Mouse (Mus musculus) hindbrain, embryonic 12.5 days (tissue): Measurements from ENCODE around the gene Bglap3. TPM values are rescaled to one million over a fixed set of nuclear protein-coding genes. Genes with fewer than 3 reads are reported as not detected.
A peak's percentile ranks its signal among the peaks of the same experiment; 100 is the strongest.
"Not testable (repeated sequence)": the region's sequence is repeated elsewhere in the genome, so short reads cannot be mapped to it uniquely, and the experiment has no call there.

Experiments
- ATAC-seq: fragments of 200-750 bp; cut with Nextera tagmentation; 2 replicates; pipeline ENCODE4 v1.8.0; 2017; ENCODE audit warnings: moderate TSS enrichment; ENCODE audit not compliant: low FRiP score
- H3K27ac ChIP-seq: fragments of 300-500 bp; sonication (generic); 2 replicates; pipeline ENCODE4 v1.5.1; 2016; ENCODE audit warnings: mild to moderate bottlenecking
- H3K27me3 ChIP-seq: fragments of 300-500 bp; sonication (generic); 2 replicates; pipeline ENCODE4 v1.6.1; 2016; ENCODE audit warnings: mild to moderate bottlenecking
- H3K36me3 ChIP-seq: fragments of 300-500 bp; sonication (generic); 2 replicates; pipeline ENCODE4 v1.6.1; 2016; ENCODE audit warnings: mild to moderate bottlenecking
- H3K4me1 ChIP-seq: fragments of 300-500 bp; sonication (generic); 2 replicates; pipeline ENCODE4 v1.6.1; 2016
- H3K4me2 ChIP-seq: fragments of 300-500 bp; sonication (generic); replicated peaks from 2 replicates; pipeline ENCODE4 v1.6.1; 2016; ENCODE audit warnings: mild to moderate bottlenecking
- H3K4me3 ChIP-seq: fragments of 300-500 bp; sonication (generic); 2 replicates; pipeline ENCODE4 v1.5.1; 2016; ENCODE audit warnings: mild to moderate bottlenecking
- H3K9ac ChIP-seq: fragments of 300-500 bp; sonication (generic); 2 replicates; pipeline ENCODE4 v1.6.1; 2016; ENCODE audit warnings: mild to moderate bottlenecking, moderate library complexity
- H3K9me3 ChIP-seq: fragments of 300-500 bp; sonication (generic); replicated peaks from 2 replicates; pipeline ENCODE4 v1.6.1; 2016; ENCODE audit warnings: mild to moderate bottlenecking
- WGBS: fragments of 180-500 bp; shearing (Covaris S2); methylation state at CpG from one replicate; pipeline ENCODE4 v1.1.7; 2016; 5-methylcytosine and 5-hydroxymethylcytosine counted together
- polyA plus RNA-seq: library from polyadenylated mRNA; unstranded; fragments of >200 nt; fragmentation: Nextera tagmentation; extraction: Ambion mirVana; gene quantifications from 2 replicates; pipeline ENCODE4 v1.2.1, GENCODE M21; 2016

The Bglap3 gene
- polyA plus RNA-seq, 1 experiment from 2014 or later: not detected

DNA sequence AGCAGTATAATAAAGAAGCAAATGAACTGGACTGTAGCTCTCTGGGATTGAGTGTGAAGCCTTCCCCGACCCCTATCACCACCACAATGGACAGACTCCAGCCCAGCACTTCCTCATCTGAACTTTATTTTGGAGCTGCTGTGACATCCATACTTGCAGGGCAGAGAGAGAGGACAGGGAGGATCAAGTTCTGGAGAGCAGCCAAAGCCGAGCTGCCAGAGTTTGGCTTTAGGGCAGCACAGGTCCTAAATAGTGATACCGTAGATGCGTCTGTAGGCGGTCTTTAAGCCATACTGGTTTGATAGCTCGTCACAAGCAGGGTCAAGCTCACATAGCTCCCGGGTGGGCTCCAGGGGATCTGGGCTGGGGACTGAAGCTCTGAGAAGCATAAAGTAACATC lies 4.0 kb downstream of the Bglap3 start:
- H3K4me3 ChIP-seq, ATAC-seq, H3K9me3 ChIP-seq, H3K4me2 ChIP-seq, H3K36me3 ChIP-seq, H3K9ac ChIP-seq, H3K27ac ChIP-seq: not testable (repeated sequence)
- Histone ChIP-seq H3K27me3 (peaks cover 22% of the 10 kb centered on the region), H3K4me1 (peaks cover 15% of the 10 kb centered on the region)
- WGBS: 84% methylated on average over 7 of the region's 7 CpGs

DNA sequence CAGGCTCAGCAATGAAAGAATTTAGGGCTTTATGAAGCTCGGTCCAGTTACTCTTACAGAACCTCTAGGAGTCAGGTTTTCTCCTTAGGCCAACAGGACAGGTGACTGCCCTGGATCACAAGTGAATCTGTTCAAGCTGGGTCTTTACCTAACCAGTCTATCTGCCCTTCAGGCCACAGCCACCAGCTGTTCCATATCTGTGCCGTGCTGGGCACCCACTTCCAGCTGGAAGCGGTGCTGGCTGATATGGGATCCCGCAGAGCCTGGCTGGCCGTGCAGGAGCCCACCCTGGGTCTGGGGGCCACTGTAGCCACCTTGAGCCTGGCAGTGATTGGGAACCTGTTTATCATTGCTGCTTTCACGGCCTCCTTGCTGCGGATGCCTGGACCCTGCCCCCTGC lies 5.0 kb downstream of the Bglap3 start:
- not testable (repeated sequence) for H3K9me3 ChIP-seq, H3K4me2 ChIP-seq, H3K36me3 ChIP-seq, H3K27ac ChIP-seq, H3K4me3 ChIP-seq, H3K9ac ChIP-seq
- peaks cover 22% of the 10 kb centered on the region for H3K27me3 ChIP-seq
- WGBS: 47% methylated on average over 4 of the region's 7 CpGs
- H3K4me1 ChIP-seq: peaks cover 15% of the 10 kb centered on the region
- peak; percentile 47; the same call in 1 of the 2 replicates for ATAC-seq

DNA sequence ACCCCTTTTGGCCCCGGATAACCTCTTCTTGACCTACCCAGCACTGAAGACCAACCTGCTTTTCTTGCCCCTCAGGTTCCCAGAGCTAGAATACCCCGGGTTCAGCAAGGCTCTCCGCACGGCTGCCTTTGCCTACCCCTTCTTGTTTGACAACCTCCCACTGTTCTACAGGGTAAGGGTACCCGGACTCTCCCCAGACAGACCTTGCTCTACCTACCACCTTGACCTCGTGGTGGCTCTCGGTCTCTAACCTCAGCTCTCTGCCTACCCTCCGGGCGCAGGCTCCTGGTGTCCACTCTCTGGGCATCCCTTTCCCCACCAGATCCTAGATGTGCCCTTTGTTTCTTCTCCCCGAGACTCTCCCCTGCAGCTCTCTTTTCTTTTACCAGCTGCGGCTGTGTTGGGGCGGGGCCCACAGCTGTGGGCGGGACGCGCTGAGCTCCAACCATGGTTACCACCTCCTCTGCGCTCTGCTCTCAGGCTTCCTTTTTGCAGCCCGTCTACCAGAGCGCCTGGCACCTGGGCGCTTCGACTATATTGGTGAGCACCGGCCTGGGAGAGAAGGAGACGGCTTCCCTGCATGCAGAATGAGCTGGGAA lies 5.6 kb downstream of the Bglap3 start:
- ATAC-seq: peak; percentile 90
- Histone ChIP-seq H3K4me1 (peaks cover 15% of the 10 kb centered on the region), H3K36me3 (peaks cover 12% of the 10 kb centered on the region), H3K4me3 (peak overlapping the region; percentile 24), H3K4me2 (peak overlapping the region; percentile 47), H3K27me3 (peaks cover 22% of the 10 kb centered on the region), H3K27ac (peak overlapping the region; percentile 72)
- not testable (repeated sequence) for H3K9me3 ChIP-seq, H3K9ac ChIP-seq
- 1% methylated on average over 20 of the region's 22 CpGs for WGBS

DNA sequence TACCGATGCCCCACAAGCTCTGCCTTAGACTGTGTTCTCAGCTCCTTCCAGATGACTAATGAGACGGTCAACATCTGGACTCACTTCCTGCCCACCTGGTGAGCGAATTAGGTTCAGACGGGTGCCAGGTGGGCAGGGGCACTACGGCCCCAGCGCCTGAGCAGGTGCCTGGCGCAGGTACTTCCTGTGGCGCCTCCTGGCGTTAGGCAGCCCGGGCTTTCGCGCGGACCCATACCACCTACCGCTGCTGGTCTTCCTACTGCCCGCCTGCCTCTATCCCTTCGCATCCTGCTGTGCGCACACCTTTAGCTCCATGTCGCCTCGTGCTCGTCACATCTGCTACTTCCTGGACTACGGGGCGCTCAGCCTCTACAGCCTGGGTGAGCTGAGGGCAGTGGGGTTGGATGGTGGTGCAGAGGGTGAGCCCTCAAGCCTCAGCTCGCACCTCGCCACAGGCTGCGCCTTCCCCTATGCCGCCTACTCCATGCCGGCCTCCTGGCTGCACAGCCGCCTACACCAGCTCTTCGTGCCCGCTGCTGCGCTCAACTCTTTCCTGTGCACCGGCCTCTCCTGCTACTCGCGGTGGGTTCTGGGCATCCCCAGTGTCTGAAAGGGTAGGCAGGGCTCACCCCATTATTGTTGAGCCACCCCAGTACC lies 6.7 kb downstream of the Bglap3 start:
- Histone ChIP-seq H3K9ac (no peak overlapping the region), H3K9me3 (peaks cover 8% of the 10 kb centered on the region), H3K4me1 (peaks cover 15% of the 10 kb centered on the region), H3K4me3 (no peak overlapping the region), H3K36me3 (peaks cover 23% of the 10 kb centered on the region), H3K4me2 (peak overlapping the region; percentile 14), H3K27me3 (peaks cover 22% of the 10 kb centered on the region), H3K27ac (no peak overlapping the region)
- no peak for ATAC-seq
- 42% methylated on average over 34 of the region's 34 CpGs for WGBS

DNA sequence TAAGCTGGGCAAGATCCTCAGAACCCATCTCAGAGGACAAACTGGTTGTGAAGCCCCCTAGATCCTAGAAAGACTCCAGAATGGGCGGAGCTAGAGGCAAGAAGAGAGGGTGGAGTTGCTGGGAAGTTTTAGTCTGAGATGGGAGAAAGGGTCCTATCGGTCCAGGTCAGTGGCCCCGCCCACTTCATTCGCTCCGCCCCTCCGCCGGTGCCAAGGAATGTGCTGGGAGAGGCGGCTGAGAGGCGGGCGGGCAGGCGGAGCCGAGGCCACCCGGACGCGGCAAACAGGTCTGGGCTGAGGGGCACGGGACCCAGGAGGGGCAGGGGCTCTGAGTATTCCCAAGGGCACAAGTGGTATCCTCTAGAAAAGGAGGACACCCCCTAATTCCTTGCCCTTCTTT lies 8.2 kb downstream of the Bglap3 start, which contains the start of gene Paqr6:
Paqr6 (plus strand) TSS at position 248 of the 400 bp plus-strand sequence.
- 2% methylated on average over 16 of the region's 16 CpGs for WGBS
- H3K4me3 ChIP-seq: no peak within 1 kb of the TSS
- peaks cover 38% of the 10 kb centered on the region for H3K36me3 ChIP-seq
- H3K27me3 ChIP-seq: peaks cover 22% of the 10 kb centered on the region
- no peaks in the 10 kb centered on the region for H3K9me3 ChIP-seq
- H3K9ac ChIP-seq: no peak within 1 kb of the TSS
- ATAC-seq: no peak
- H3K4me2 ChIP-seq: peak within 1 kb of the TSS; percentile 22
- peaks cover 25% of the 10 kb centered on the region for H3K4me1 ChIP-seq
- no peak within 1 kb of the TSS; the same call in 1 of the 2 replicates for H3K27ac ChIP-seq

DNA sequence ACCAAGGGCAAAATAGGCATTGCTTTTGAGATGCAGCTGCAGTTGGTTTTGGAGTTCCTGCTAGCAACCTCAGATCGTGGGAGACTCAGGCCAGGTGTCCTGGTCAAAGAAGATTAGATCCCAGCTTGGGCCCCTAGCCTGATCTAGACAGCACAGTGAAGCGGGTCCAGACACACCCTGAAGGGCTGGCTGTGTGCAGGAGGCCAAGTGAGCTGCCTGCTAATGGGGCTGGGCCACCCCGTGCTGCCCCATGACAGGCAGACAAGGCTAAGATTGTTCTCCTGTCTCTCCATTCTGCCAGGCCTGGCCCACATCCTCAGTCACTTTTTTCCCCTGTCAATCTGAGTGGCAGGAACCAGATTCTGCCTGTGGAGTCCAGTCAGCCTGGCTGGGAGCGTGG lies 8.8 kb downstream of the Bglap3 start:
- Histone ChIP-seq H3K27me3 (peaks cover 22% of the 10 kb centered on the region), H3K9ac (no peak overlapping the region), H3K36me3 (peaks cover 44% of the 10 kb centered on the region), H3K27ac (no peak overlapping the region), H3K4me2 (no peak overlapping the region), H3K4me1 (peaks cover 30% of the 10 kb centered on the region), H3K4me3 (no peak overlapping the region), H3K9me3 (no peaks in the 10 kb centered on the region)
- WGBS: 46% methylated on average over 4 of the region's 4 CpGs
- no peak for ATAC-seq

DNA sequence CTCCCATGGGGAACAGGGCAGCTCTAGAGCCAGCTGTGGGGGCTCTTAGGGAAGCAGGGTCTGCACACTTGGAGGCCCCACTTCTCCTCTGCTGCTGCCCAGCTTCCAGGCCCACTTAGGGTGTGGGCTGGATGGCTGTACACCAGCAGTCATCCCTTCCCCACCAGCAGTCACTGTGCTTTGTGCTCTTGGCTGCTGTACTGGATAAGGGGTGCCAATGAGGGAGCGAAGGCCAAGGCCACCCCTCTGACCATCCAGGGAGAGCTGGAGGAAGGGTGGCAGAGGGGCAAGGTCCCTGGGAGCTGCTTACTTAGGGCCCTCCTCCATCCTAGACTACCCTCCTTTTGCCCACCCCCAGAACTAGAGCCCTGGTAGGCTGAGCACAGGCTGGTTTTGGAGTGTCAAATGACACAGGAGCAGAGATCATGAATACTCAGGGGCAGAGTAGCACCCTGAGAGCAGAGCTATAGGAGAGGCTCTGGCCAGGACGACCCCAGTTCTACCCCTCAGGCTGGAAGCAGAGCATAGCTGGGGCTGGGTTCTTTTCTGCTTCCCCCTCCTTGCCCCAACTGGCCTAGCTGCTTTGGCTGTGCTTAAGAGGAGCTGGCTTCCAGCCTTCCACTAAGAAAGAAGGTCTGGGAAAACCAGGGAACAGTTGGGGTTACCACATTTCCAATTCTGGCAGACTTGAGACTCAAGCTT lies 10.8 kb downstream of the Bglap3 start:
- Histone ChIP-seq H3K9me3 (no peaks in the 10 kb centered on the region), H3K4me1 (peaks cover 30% of the 10 kb centered on the region), H3K4me3 (no peak overlapping the region), H3K36me3 (peaks cover 62% of the 10 kb centered on the region), H3K27me3 (peaks cover 22% of the 10 kb centered on the region), H3K4me2 (no peak overlapping the region), H3K9ac (no peak overlapping the region), H3K27ac (no peak overlapping the region)
- 88% methylated on average over 2 of the region's 2 CpGs for WGBS
- no peak for ATAC-seq

DNA sequence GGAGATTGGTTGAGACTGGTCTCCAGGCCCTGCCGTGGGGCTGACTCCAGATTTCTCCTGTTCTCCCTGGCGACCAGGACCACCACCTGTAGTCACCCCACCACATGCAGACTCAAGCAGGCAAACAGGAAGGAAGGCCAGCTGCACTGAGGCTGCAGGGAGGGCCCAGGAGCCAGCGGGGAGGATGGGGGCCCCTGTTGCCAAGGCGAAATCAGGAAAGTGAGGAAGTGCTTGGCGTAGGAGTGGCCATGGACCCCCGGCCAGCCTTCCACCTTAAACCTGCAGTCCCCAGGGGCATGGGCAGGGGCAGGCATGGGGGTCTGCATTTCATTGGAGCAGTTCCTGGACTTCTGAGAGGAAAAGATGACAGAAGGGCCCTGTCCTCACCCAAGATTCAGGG lies 11.4 kb downstream of the Bglap3 start:
- Histone ChIP-seq H3K9me3 (no peaks in the 10 kb centered on the region), H3K27ac (no peak overlapping the region), H3K36me3 (peaks cover 68% of the 10 kb centered on the region), H3K4me3 (no peak overlapping the region), H3K9ac (no peak overlapping the region), H3K4me1 (peaks cover 30% of the 10 kb centered on the region), H3K4me2 (no peak overlapping the region), H3K27me3 (peaks cover 20% of the 10 kb centered on the region)
- no peak for ATAC-seq
- 78% methylated on average over 6 of the region's 6 CpGs for WGBS

DNA sequence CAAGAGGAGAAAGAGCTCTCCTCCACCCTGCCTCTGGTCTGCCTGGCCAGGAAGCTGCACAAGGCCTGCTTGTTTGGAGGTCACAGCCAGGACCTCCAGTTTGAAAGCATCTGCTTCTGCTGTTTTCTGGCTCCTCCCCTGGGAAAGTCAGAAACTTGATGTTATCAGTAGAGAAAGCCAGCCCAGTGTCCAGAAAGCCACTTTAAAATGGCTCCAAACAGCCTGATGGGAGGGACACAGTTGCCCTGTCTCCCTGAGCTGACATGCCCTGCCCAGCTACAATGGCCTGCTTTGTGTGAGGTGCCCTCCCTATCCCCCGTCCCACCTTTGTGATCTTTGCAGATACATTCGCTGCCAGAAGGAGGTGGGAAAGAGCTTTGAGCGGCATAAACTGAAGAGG lies 12.6 kb downstream of the Bglap3 start:
- H3K4me3 ChIP-seq: no peak overlapping the region
- H3K36me3 ChIP-seq: peaks cover 79% of the 10 kb centered on the region
- no peak for ATAC-seq
- peaks cover 9% of the 10 kb centered on the region for H3K27me3 ChIP-seq
- peaks cover 26% of the 10 kb centered on the region for H3K4me1 ChIP-seq
- no peak overlapping the region for H3K9ac ChIP-seq
- WGBS: 73% methylated on average over 3 of the region's 3 CpGs
- H3K4me2 ChIP-seq: no peak overlapping the region
- H3K9me3 ChIP-seq: no peaks in the 10 kb centered on the region
- peak overlapping the region; percentile 66; the same call in 1 of the 2 replicates for H3K27ac ChIP-seq

DNA sequence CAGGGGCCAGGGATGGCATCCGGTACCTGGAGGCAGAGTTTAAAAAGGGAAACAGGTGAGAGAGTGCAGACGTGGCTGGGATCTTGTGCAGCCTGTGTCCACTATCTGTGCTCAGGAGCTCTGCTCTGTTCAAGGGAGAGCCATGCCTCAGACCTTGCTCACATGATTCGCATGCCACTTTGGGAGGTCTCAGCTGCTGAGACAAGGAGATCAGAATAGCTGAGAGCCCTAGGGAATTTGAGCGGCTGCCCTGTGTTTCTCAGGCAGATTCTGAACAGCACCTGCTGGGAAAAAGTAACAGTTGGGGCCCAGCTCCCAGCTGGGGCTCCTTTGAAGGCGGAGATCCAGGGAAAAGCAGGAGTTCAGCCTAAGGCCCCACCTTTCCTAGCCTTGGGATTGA lies 13.0 kb downstream of the Bglap3 start:
- 50% methylated on average over 5 of the region's 5 CpGs for WGBS
- peak; percentile 32; the same call in 1 of the 2 replicates for ATAC-seq
- H3K27ac ChIP-seq: peak overlapping the region; percentile 66; the same call in 1 of the 2 replicates

DNA sequence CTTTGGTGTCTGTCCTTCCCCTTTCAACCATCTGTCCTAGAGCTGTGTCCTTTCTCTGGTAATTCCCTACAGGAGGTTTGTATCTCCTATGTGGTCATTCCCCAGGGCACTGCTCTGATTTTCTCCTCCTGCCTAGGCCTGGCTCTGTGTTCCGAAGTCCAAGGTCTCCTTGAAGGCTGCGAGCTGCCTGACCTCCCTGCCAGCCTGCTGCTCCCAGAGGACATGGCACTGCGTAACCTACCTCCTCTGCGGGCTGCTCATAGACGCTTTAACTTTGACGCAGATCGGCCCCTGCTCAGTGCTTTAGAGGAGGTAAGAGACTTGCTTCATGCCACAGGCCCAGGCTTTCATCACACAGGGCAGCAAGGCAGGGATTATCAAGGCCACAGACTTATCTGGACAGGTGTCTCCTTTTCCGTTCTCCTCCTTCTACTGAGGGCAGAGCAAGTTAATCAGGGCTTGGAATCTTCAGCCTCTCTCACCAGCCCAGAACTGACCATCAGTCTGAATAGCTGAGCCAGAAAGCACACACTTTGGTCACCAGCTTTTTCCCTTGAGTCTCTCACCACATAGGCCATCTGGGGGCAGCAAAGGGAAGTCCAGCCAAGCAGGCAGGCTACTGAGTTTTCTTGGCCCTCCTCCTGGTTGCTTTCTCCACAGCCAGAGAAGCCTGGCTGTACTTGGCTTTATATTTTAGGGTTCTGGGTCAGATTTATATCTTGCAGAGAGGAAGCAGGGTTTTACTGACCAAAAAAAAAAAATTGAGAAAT lies 18.0 kb downstream of the Bglap3 start:
- H3K36me3 ChIP-seq: peaks cover 97% of the 10 kb centered on the region
- H3K4me2 ChIP-seq: no peak overlapping the region
- no peak overlapping the region for H3K27ac ChIP-seq
- no peaks in the 10 kb centered on the region for H3K27me3 ChIP-seq
- no peak overlapping the region for H3K4me3 ChIP-seq
- H3K9me3 ChIP-seq: no peaks in the 10 kb centered on the region
- H3K4me1 ChIP-seq: peaks cover 7% of the 10 kb centered on the region
- ATAC-seq: no peak
- WGBS: 96% methylated on average over 8 of the region's 8 CpGs
- H3K9ac ChIP-seq: no peak overlapping the region

More for the DNA sequence above, 13.0 kb downstream of the Bglap3 start:
- no peak overlapping the region for H3K4me2 ChIP-seq
- H3K9me3 ChIP-seq: no peaks in the 10 kb centered on the region
- peaks cover 5% of the 10 kb centered on the region for H3K27me3 ChIP-seq
- peaks cover 24% of the 10 kb centered on the region for H3K4me1 ChIP-seq
- no peak overlapping the region for H3K4me3 ChIP-seq
- 0 out of 2 replicates have a peak overlapping the region, but pooled peaks have one; percentile 10 for H3K9ac ChIP-seq
- peaks cover 83% of the 10 kb centered on the region for H3K36me3 ChIP-seq

DNA sequence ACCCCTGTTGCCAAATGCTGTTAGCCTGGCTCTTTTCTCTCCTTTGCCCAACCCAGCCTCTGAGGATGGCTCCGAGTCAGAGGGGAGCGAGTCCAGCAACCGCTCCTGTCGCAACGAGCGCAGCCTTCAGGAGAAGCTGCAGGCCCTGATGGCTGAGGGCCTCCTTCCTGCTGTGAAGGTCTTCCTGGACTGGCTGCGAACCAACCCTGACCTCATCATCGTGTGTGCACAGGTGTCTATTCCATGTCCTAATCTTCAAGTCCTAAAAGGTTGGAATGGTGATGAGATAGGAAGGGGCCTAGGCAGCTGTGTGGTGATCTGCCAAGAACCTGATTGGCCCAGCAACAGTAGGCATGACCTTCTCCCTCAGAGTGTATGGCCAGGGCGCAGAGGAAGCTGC lies 19.6 kb downstream of the Bglap3 start:
- H3K4me3 ChIP-seq: no peak overlapping the region
- no peaks in the 10 kb centered on the region for H3K4me1 ChIP-seq
- WGBS: 95% methylated on average over 9 of the region's 9 CpGs
- H3K9ac ChIP-seq: no peak overlapping the region
- no peaks in the 10 kb centered on the region for H3K27me3 ChIP-seq
- peaks cover 96% of the 10 kb centered on the region for H3K36me3 ChIP-seq
- no peak overlapping the region; the same call in 1 of the 2 replicates for H3K27ac ChIP-seq
- no peaks in the 10 kb centered on the region for H3K9me3 ChIP-seq
- no peak overlapping the region for H3K4me2 ChIP-seq
- no peak for ATAC-seq
